Mouse (Mus musculus) hindbrain, embryonic 15.5 days (tissue): Measurements from ENCODE around the gene Syndig1. TPM values are rescaled to one million over a fixed set of nuclear protein-coding genes. Genes with fewer than 3 reads are reported as not detected.

Source experiments
- ATAC-seq: fragments of 200-750 bp; cut with Nextera tagmentation; 2 replicates; pipeline ENCODE4 v1.8.0; 2017; ENCODE audit warnings: low read depth, moderate number of reproducible peaks, moderate TSS enrichment; ENCODE audit not compliant: low FRiP score
- H3K27ac ChIP-seq: fragments of 300-500 bp; sonication (generic); replicated peaks from 2 replicates; pipeline ENCODE4 v1.5.1; 2015; ENCODE audit warnings: mild to moderate bottlenecking, inconsistent platforms
- H3K27me3 ChIP-seq: fragments of 300-500 bp; sonication (generic); 2 replicates; pipeline ENCODE4 v1.6.1; 2015; ENCODE audit warnings: control low read depth, inconsistent platforms
- H3K36me3 ChIP-seq: fragments of 300-500 bp; sonication (generic); 2 replicates; pipeline ENCODE4 v1.6.1; 2015; ENCODE audit warnings: control low read depth, inconsistent platforms
- H3K4me1 ChIP-seq: fragments of 300-500 bp; sonication (generic); replicated peaks from 2 replicates; pipeline ENCODE4 v1.6.1; 2015; ENCODE audit warnings: control low read depth, inconsistent platforms
- H3K4me2 ChIP-seq: fragments of 300-500 bp; sonication (generic); 2 replicates; pipeline ENCODE4 v1.6.1; 2015; ENCODE audit warnings: moderate library complexity, mild to moderate bottlenecking, inconsistent platforms
- H3K4me3 ChIP-seq: fragments of 300-500 bp; sonication (generic); 2 replicates; pipeline ENCODE4 v1.5.1; 2015; ENCODE audit warnings: mild to moderate bottlenecking, inconsistent platforms
- H3K9ac ChIP-seq: fragments of 300-500 bp; sonication (generic); 2 replicates; pipeline ENCODE4 v1.6.1; 2015; ENCODE audit warnings: inconsistent platforms
- H3K9me3 ChIP-seq: fragments of 300-500 bp; sonication (generic); 2 replicates; pipeline ENCODE4 v1.6.1; 2016; ENCODE audit warnings: control low read depth, inconsistent platforms
- WGBS: fragments of 180-500 bp; shearing (Covaris S2); methylation state at CpG from one replicate; pipeline ENCODE4 v1.1.7; 2015; 5-methylcytosine and 5-hydroxymethylcytosine counted together
- polyA plus RNA-seq: library from polyadenylated mRNA; unstranded; fragments of >200 nt; fragmentation: Nextera tagmentation; extraction: Ambion mirVana; gene quantifications from 2 replicates; pipeline ENCODE4 v1.2.1, GENCODE M21; 2015

Syndig1 gene
- polyA plus RNA-seq, 1 experiment from 2014 or later = 44.9 TPM

DNA sequence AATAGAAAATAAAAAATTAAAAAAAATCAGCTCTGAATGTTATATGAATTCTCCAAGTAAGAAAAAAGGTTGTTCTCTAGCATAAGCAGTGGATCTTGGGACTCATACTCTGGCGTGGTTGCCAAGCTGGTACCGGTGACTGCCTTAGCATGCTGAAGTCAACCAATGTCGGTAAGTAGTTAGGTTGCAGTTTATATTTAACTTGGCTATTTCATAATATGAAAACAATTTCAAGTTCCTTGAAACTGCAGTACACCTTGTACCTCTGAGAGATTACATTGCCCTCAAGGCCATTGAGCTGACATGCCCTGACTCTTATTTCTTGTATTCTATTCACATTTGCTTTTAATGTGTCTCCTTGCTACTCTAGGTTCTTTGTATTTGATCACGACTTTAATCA, 163.9 kb downstream of the Syndig1 start:
- H3K27ac ChIP-seq = no peak overlapping the region
- H3K4me1 ChIP-seq = no peaks in the 10 kb centered on the region
- H3K4me2 ChIP-seq = no peak overlapping the region
- H3K4me3 ChIP-seq = no peak overlapping the region
- ATAC-seq = no peak
- H3K9ac ChIP-seq = no peak overlapping the region
- no peaks in the 10 kb centered on the region for H3K27me3 ChIP-seq
- no peaks in the 10 kb centered on the region for H3K9me3 ChIP-seq
- 94% methylated on average over 4 of the region's 4 CpGs for WGBS
- H3K36me3 ChIP-seq = no peaks in the 10 kb centered on the region

DNA sequence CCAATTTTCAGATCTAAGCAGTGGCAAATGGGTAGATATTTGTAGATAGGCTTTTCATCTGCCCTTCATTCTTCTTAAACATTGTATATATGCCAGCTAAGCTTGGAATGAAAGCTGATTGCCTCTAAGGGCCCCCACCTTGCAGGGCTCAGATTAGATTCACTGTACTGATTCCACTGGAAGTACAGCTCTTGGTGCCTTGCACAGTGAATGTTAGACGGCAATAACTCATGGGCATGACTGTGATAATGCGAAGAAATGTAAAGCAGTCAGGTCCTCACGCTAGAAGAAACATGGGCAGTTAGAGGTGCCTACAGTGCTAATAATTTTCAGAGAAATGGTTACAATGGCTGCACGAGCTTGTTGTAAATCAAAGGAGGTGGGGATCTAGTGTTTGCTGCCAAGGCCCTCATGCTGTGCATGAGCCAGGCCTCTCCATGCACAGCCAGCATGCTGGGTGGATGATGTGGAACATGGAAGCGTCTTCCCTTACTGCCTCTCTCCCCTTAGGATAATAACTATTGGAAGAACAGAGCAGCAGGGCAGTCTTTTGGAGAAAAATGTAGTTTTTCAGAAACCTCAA, 167.5 kb downstream of the Syndig1 start:
- no peak for ATAC-seq
- 53% methylated on average over 5 of the region's 5 CpGs for WGBS
- no peak overlapping the region for H3K27ac ChIP-seq

DNA sequence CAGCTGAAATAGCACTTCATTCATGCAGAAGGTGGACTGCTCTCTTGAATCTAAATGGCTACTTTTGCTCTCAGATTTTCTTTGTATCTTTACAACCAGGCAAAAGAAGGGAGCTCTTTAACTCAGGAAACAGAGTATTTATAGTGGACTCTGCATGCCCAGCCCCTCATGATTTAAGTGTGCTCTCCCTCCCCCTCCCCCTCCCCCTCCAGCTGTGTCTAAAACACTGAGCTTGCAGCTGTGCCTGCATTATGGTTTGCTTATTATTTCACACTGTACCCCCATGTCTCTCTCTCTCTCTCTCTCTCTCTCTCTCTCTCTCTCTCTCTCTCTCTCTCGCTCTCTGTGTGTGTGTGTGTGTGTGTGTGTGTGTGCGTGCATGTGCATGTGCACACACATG, 168.6 kb downstream of the Syndig1 start:
- Histone ChIP-seq H3K4me1 (0 out of 2 replicates have a peak, but pooled peaks cover 5% of the 10 kb centered on the region), H3K4me2 (no peak overlapping the region), H3K27me3 (no peaks in the 10 kb centered on the region), H3K9ac (no peak overlapping the region), H3K36me3 (no peaks in the 10 kb centered on the region), H3K27ac (no peak overlapping the region), H3K4me3 (no peak overlapping the region), H3K9me3 (no peaks in the 10 kb centered on the region)
- ATAC-seq = no peak
- 100% methylated on average over 1 of the region's 2 CpGs for WGBS

More for the DNA sequence above, 167.5 kb downstream of the Syndig1 start:
- H3K9ac ChIP-seq = no peak overlapping the region
- H3K4me2 ChIP-seq = no peak overlapping the region
- 0 out of 2 replicates have a peak, but pooled peaks cover 5% of the 10 kb centered on the region for H3K4me1 ChIP-seq
- no peaks in the 10 kb centered on the region for H3K27me3 ChIP-seq
- no peak overlapping the region for H3K4me3 ChIP-seq
- H3K36me3 ChIP-seq = no peaks in the 10 kb centered on the region
- H3K9me3 ChIP-seq = no peaks in the 10 kb centered on the region

DNA sequence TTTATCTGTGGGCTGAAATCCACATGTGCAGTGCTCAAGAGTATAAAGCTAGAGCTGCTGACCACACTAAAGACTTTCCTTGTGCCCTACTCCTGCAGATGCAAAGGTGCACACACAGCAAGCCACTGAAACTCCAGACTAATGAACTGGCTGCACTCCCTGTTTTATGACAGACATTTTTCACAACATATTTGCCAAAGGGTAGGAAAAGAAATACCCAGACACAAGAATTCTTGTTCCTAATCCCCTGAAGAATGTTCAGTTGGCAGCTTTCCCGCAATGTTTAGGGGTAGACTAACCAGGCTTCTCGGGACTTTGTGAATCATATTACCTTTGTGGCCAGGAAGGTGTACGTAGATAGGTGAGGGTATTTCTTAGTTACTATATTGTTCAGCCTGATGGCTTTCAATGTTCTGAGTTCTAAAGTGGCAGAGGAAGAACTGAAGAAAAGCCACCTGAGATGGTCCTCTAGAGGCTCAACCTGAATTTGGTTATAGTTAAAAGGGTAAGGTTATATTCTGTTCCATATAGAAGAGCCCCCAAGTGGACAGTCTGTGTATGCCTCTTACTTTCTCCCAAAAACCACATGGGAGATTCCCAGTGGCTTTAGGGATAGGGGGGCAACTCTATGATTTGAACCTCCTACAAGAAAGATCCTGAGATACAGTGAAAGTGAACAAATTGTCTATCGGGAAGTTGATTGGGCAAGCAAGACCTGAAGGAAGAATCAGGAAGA, 169.5 kb downstream of the Syndig1 start:
- Histone ChIP-seq H3K27ac (no peak overlapping the region), H3K27me3 (no peaks in the 10 kb centered on the region), H3K4me3 (no peak overlapping the region), H3K9me3 (no peaks in the 10 kb centered on the region), H3K36me3 (no peaks in the 10 kb centered on the region), H3K4me1 (0 out of 2 replicates have a peak, but pooled peaks cover 5% of the 10 kb centered on the region), H3K9ac (no peak overlapping the region), H3K4me2 (no peak overlapping the region)
- ATAC-seq = no peak
- WGBS = 86% methylated on average over 4 of the region's 4 CpGs

DNA sequence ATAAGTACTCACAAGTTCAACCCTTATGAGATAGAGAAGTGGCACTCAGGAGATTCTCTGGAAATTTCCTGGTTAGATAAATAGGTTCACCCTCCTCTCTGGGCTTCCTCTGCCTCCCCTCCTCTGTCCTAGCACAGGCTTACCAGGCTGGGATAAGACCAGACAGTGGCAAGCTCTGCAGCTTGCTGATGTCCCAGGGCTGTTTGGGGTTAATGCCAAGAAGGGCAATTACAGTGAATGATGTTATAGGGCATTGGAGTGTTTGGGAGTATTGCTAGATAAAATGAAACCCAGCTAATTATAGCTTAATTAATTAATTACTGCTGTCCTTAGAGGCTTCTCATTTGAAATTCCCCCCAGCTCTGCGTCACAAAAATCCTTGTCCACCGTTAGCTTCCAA, 171.6 kb downstream of the Syndig1 start:
- H3K4me3 ChIP-seq = no peak overlapping the region
- 0 out of 2 replicates have a peak, but pooled peaks have one; percentile 23 for ATAC-seq

DNA sequence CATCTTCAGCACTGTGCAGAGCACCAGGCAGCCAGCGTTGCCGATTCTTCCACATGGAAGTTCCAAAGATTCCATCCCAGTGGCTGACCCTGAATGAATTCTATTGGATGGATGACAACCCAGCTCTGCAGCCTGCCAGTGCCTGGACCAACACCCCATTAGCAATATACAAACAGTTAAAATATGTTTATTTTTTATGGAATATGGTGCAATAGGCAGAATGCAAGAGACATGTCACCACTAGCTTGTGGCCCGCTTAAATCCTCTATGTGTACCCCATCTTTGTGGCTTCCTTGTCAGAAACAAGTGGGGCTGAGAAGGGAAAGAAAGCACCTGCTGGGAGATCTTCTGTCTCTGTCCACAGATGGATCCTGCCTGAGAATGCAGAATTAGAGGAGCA, 174.5 kb downstream of the Syndig1 start:
- 92% methylated on average over 3 of the region's 3 CpGs for whole genome bisulfite sequencing
- Histone ChIP-seq H3K27ac (no peak overlapping the region), H3K9ac (no peak overlapping the region), H3K36me3 (no peaks in the 10 kb centered on the region), H3K27me3 (no peaks in the 10 kb centered on the region), H3K9me3 (no peaks in the 10 kb centered on the region), H3K4me1 (no peaks in the 10 kb centered on the region), H3K4me2 (no peak overlapping the region), H3K4me3 (no peak overlapping the region)
- ATAC-seq = no peak

More for the DNA sequence above, 171.6 kb downstream of the Syndig1 start:
- Histone ChIP-seq H3K27me3 (no peaks in the 10 kb centered on the region), H3K4me1 (0 out of 2 replicates have a peak, but pooled peaks cover 5% of the 10 kb centered on the region), H3K27ac (no peak overlapping the region), H3K4me2 (no peak overlapping the region), H3K36me3 (no peaks in the 10 kb centered on the region), H3K9ac (no peak overlapping the region), H3K9me3 (no peaks in the 10 kb centered on the region)
- 43% methylated on average over 2 of the region's 2 CpGs for WGBS

DNA sequence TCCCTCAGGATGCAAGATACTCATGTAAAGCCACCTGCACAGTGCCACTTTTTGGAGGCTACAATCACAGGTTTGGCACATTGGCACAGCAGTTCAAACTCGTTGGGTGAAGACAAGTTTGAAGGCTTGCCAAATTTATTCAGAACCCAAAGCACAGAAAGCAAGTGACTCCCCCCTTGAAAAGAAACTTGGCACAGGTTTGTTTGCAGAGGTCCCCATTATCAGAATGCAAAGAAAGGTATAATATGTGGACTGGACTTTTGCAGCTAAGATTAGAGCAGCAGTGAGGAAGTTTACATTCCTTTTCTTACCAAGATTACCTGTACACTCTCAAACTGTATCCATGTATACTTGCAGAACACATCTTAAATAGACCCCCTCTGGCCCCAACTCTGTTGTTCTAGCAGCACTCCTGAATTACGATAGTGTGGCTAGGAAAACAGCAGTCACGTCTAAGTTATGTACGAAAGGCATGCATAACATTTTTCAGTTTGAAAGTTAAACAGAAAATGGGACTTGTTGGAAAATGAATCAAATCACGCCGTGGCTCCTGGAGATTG, 183.9 kb downstream of the Syndig1 start:
- no peak overlapping the region for H3K4me2 ChIP-seq

DNA sequence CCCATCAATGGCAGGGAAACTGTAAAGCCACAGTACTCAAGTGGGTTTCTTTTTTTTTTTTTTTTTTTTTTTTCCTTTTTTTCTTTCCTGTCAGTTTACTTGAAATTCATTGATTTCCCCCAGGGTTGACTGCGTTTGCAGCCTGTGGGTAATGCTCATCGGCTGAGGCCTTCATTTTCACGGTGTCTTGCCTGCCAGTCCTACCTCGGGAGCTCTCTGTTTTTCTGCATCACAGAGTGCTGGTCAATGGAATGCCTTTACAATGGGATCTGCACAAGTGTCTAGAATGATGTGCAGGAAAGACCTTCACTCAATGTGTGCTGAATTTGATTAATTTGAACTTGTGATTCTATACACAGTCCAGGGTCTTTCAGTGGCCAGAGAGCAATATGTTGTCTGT, 184.8 kb downstream of the Syndig1 start:
- Histone ChIP-seq H3K9me3 (no peaks in the 10 kb centered on the region), H3K4me3 (no peak overlapping the region), H3K27me3 (no peaks in the 10 kb centered on the region), H3K4me2 (no peak overlapping the region), H3K27ac (no peak overlapping the region), H3K36me3 (no peaks in the 10 kb centered on the region), H3K4me1 (peaks cover 9% of the 10 kb centered on the region), H3K9ac (no peak overlapping the region)
- ATAC-seq = no peak
- WGBS = 15% methylated on average over 4 of the region's 4 CpGs

More for the DNA sequence above, 183.9 kb downstream of the Syndig1 start:
- H3K4me3 ChIP-seq = no peak overlapping the region
- H3K9ac ChIP-seq = no peak overlapping the region
- 77% methylated on average over 6 of the region's 6 CpGs for WGBS
- no peak for ATAC-seq
- H3K27me3 ChIP-seq = no peaks in the 10 kb centered on the region
- no peak overlapping the region for H3K27ac ChIP-seq
- no peaks in the 10 kb centered on the region for H3K9me3 ChIP-seq
- no peaks in the 10 kb centered on the region for H3K36me3 ChIP-seq
- H3K4me1 ChIP-seq = peaks cover 9% of the 10 kb centered on the region

DNA sequence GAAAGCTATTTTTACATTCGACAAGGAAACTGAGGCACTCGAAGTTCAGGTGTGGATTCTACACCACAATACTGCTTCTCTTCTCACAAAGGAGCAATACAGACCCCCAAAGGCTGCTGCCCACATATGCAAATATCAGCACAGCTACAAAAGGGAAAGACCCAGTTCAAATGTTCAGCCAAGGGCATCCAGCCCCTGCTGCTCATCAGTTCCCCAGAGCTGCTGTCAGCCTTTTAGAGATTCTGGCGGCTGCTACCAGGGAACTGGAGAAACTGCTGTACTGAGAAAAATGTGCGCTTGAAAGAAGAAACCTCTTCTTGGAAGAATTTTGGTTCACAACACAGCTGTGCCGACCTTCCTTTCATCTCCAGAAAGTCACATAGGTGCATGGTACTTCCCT, 187.3 kb downstream of the Syndig1 start:
- H3K36me3 ChIP-seq = no peaks in the 10 kb centered on the region
- H3K27me3 ChIP-seq = no peaks in the 10 kb centered on the region
- H3K9ac ChIP-seq = no peak overlapping the region
- H3K9me3 ChIP-seq = no peaks in the 10 kb centered on the region
- no peak overlapping the region for H3K27ac ChIP-seq
- H3K4me2 ChIP-seq = no peak overlapping the region
- H3K4me1 ChIP-seq = peaks cover 9% of the 10 kb centered on the region
- peak; percentile 42; the same call in 1 of the 2 replicates for ATAC-seq
- H3K4me3 ChIP-seq = no peak overlapping the region
- 26% methylated on average over 5 of the region's 5 CpGs for WGBS

DNA sequence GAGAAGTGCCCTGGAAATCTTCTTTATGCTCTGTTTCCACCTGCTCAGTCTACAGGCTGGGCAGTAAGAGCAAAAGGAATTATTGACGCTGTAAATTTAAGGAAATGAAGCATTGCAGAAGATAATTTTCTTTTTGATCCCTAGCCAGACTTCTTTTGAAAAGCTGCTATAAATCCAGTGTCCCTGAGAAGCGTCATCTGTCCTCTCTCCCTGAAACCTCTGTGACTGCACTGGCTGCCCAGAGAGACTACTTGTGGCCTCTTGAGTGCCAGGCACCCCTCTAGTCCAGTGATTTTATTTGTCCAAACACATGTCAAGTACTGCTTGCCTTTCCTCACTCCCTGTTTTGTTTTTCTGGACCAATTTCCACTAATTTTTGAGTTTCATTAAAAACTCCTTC, 191.7 kb downstream of the Syndig1 start:
- no peak overlapping the region for H3K4me3 ChIP-seq
- H3K4me1 ChIP-seq = peaks cover 12% of the 10 kb centered on the region
- H3K36me3 ChIP-seq = no peaks in the 10 kb centered on the region
- WGBS = 79% methylated on average over 2 of the region's 2 CpGs
- no peak for ATAC-seq
- no peak overlapping the region for H3K27ac ChIP-seq
- H3K9ac ChIP-seq = no peak overlapping the region
- no peak overlapping the region for H3K4me2 ChIP-seq
- H3K9me3 ChIP-seq = no peaks in the 10 kb centered on the region
- no peaks in the 10 kb centered on the region for H3K27me3 ChIP-seq

DNA sequence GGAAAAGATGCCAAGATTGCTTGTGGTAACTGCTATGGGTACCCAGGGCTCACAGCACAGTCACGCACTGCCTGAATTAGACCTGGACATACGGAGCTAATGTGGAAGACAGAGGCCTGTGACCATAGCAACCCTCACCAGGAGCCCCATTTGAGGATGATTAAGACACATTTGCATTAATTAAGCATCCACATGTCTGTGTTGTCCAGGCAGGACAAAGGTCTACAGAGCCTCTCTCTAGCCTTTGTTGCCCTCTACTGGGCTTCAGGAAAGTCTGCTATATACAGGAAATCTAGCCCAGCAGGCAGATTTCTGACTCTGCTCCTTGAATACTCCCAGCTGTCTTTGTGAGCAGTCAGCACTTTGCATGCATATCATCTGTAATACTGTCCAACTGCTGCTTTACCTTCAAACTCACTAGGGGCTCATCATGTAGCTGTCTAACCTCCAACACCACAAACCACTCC, 194.9 kb downstream of the Syndig1 start:
- Histone ChIP-seq H3K27me3 (no peaks in the 10 kb centered on the region), H3K4me3 (no peak overlapping the region), H3K36me3 (no peaks in the 10 kb centered on the region), H3K9me3 (no peaks in the 10 kb centered on the region), H3K4me2 (no peak overlapping the region), H3K27ac (no peak overlapping the region), H3K9ac (no peak overlapping the region), H3K4me1 (peaks cover 3% of the 10 kb centered on the region; the same call in 1 of the 2 replicates)
- ATAC-seq = peak; percentile 97
- 4% methylated on average over 2 of the region's 2 CpGs for WGBS

DNA sequence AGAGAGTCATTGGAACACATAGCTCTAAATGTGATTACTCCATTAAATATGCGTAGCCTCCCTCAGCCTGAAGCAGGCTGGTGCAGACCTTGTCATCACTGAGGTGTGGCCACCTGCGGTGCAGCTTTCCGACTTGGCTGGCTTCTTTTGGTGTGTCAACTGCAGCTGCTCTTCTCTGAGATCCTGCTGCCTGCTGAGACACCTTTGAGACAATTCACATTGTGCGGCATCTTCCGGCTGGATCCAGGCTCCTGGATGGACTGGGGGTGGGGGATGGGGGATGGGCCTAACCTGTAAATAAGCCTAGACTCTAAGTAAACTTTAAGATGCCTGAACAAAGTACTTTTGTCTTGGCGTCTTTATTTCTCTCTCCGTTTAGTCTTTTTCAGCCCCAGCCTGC, 214.5 kb downstream of the Syndig1 start:
- no peak overlapping the region for H3K4me2 ChIP-seq
- no peaks in the 10 kb centered on the region for H3K4me1 ChIP-seq
- H3K27me3 ChIP-seq = no peaks in the 10 kb centered on the region
- no peak overlapping the region for H3K4me3 ChIP-seq
- ATAC-seq = no peak
- no peak overlapping the region for H3K9ac ChIP-seq
- H3K27ac ChIP-seq = no peak overlapping the region
- no peaks in the 10 kb centered on the region for H3K9me3 ChIP-seq
- no peaks in the 10 kb centered on the region for H3K36me3 ChIP-seq
- WGBS = 90% methylated on average over 7 of the region's 7 CpGs
